Mouse (Mus musculus): ENCODE measurements around the gene Mrgprb3. TPM values are rescaled to one million over a fixed set of nuclear protein-coding genes. Genes with fewer than 3 reads are reported as not detected.

Gene Mrgprb3
- total RNA-seq (2021): not detected
- long read RNA-seq, experiment 1: 0 reads
- long read RNA-seq, experiment 2: 0 reads

- no peak for DNase-seq (ENCODE audit: low spot score)
These were observed at the start of gene Mrgprb3 for GRCm38 (mm10) chr7:48643711-48644110. Gene Mrgprb3, minus strand, starts transcription at chr7:48643811.

Other genes with a start within 250 kb of the Mrgprb3 start
- gene Mrgprb1, start 187.5 kb downstream of the Mrgprb3 start, total RNA-seq (2021): under 1 TPM; 0.30 to 0.85 TPM
- under 1 TPM in 1 of 2 experiments, not detected in 1; 0.09 TPM for gene Mrgprx2, start 144.5 kb downstream of the Mrgprb3 start, total RNA-seq (2021)
- under 1 TPM in 1 of 2 experiments, not detected in 1; 0.21 TPM for gene Mrgprb2, start 85.7 kb downstream of the Mrgprb3 start, total RNA-seq (2021)
- gene Zdhhc13, start 145.2 kb upstream of the Mrgprb3 start, total RNA-seq (2021): 1 to 10 TPM; 4.0 to 4.5 TPM
- gene Csrp3, start 204.2 kb upstream of the Mrgprb3 start, total RNA-seq (2021): 100 to 1,000 TPM; 202 to 385 TPM
- under 1 TPM; 0.71 TPM for gene E2f8, start 237.8 kb upstream of the Mrgprb3 start, total RNA-seq (2021)